Mouse (Mus musculus) gastrocnemius, postnatal 10 days (tissue): ENCODE data around the gene Trpv3. TPM values are rescaled to one million over a fixed set of nuclear protein-coding genes. Genes with fewer than 3 reads are reported as not detected.
"Not testable (repeated sequence)": the region's sequence is repeated elsewhere in the genome, so short reads cannot be mapped to it uniquely, and the experiment has no call there.

Experiments
- DNase-seq: peaks from one replicate; pipeline ENCODE4 v3.0.0; 2021; ENCODE audit warnings: mixed read lengths
- total RNA-seq, 2 experiments: library from RNA; stranded (reverse); gene quantifications; 2 replicates each; pipeline ENCODE4 v1.2.3; 2021

Gene Trpv3
- total RNA-seq, 2 experiments from 2014 or later = 0.05 to 0.07 TPM

- no peak for DNase-seq
Observed at GRCm38 (mm10) chr11:73289621-73290020, 22.4 kb downstream of the Trpv3 start.

DNA sequence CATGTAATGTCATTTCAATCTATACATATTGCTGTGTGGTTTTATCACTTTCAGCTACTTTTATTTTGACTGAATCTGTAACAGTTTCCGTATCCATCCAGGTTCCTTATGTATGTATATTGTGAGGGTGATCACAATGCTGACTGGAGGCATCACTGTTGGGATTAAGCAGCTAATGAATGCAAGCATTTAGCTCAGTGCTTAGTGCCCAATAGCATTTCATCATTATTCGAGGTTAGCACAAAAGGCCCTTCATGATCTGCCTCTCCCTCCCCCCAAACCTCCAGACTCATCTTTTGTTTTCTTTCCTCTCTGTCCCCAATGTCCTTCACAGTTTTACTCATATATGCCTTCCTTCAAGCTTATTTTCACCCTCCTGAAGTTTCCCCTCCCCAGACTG is 35.9 kb downstream of the Trpv3 start:
- DNase-seq = no peak

GRCm38 (mm10) chr11:73315961-73316360 is 48.8 kb downstream of the Trpv3 start:
- DNase-seq = no peak

DNA sequence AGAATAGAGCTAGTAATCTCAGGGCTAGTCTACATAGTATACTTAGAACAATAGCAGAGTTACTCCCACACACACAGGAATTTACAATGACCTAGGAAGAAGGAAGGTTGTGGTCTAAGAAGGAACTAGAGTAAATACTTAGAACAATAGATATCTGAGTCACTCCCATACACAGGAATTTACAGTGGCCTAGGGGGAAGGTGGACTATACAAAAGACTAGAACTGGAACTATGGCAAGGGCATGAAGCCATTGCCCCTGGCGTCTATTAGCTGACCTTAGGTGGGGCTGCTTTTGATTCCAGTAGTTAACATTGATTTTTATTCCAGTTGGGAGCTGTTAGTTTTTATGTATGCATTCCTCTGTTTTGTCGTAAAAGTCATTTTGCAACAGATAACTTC is 51.4 kb downstream of the Trpv3 start:
- not testable (repeated sequence) for DNase-seq

GRCm38 (mm10) chr11:73321064-73321463 is 53.9 kb downstream of the Trpv3 start:
- not testable (repeated sequence) for DNase-seq

GRCm38 (mm10) chr11:73323906-73324830 is 57.0 kb downstream of the Trpv3 start:
- DNase-seq = no peak

DNA sequence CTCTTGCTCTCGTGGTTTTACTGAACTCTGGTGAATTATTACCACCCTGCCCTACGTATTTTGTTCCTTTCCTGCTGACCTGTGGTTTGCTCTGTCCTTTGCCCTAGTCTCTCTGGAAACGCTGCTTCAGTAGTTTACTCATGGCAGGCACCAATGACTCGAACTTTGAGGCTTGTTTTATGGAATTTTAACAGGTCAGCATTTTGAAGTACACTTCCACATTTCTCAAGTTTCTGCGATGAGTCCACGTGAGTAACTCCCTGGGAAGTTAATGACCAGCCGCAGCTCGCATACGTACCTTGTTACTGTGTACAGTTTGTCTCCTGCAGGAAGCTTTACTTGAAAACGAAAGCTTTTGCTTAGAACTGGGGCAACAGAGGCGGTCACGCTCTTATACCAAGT is 59.3 kb downstream of the Trpv3 start:
- DNase-seq = no peak

DNA sequence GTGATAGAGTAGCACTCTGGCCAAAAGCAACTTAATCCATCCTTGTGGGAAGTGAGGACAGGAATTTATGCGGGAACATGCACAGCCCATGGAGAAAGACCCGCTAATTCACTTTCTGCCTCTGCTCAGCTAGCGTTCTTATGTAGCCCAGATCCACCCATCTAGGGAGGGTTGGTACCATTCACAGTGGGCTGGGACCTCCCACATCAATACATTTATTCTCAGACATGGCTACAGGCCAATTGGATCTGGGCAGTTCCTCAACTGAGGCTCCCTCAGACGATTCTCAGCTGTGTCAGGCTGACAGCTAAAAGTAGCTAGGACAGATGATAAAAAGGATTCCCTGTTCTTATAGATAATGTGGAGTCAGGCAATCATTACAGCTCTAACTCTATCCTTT is 60.2 kb downstream of the Trpv3 start:
- DNase-seq = no peak

DNA sequence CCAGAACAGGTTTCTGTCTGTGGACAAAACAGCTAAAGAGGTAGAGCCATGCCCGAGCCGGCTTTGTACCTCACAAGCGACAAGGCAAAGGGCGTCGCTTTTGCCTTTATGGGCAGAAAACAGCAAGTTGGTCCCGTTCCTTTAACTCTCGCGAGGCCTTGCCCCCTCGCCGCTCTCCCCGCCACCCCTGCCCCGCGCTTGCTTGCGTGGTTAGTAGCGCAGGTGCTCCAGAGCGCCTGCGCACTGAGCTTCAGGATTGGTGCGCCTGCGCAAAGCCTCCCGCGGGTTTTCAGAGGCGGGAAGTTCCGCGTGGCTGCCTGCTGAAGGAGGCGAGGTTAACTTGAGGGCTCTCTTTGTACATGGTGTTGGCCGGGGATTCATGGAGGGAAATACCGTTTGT is 62.3 kb downstream of the Trpv3 start, which contains the start of the genes Aspa, Gm49340 and Spata22:
Gene Aspa (minus strand): TSS at position 155 of the 400 bp plus-strand sequence.
Gene Gm49340 (plus strand): TSS at position 300 of the 400 bp plus-strand sequence.
Gene Spata22 (plus strand): TSS at position 300 of the 400 bp plus-strand sequence.
- no peak for DNase-seq

DNA sequence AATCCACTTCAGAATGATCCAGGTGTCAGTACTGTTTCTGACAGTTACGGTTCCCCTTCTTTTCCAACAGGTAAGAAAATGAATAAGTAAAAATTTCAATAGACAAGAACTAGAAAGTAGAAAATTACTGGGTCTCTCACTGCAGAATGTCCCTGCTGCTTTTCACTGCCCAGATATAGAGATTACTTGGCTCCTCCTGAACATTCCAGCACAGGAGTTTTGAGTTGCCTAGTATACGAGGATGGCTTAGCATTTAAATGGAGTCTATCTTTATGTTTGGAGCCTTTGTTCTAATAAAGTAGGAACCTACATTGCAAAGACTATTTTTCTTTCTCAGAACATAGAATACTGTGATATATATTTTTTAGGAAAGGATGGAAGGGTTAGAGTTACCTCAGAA is 66.2 kb downstream of the Trpv3 start:
- DNase-seq = no peak

DNA sequence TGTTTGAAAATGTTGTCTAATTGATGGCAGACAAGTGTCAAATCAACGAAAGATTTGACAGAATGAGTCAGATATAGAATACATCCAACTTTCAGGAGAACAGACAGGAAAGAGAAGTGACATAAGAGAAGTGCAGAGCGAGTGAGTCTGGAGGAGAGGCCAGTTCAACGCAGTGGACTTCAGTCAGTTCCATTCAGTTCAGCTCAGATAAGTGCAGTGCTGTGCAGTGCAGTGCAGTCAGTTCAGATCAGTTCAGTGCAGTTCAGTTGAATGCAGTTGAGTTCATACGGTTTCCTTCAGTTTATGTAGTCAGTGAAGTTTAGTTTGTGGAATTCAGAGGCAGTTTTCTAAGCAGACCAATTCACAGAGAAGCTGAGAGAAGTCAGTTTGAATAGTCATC is 69.7 kb downstream of the Trpv3 start:
- DNase-seq = no peak

Other genes with a start within 250 kb of the Trpv3 start
- gene Camkk1, start 248.4 kb upstream of the Trpv3 start, total RNA-seq = 1 to 10 TPM; 1.7 to 2.2 TPM
- gene Ncbp3, start 219.6 kb upstream of the Trpv3 start, total RNA-seq = 1 to 10 TPM; 4.6 to 6.6 TPM
- under 1 TPM; 0.05 to 0.20 TPM for gene Itgae, start 176.8 kb upstream of the Trpv3 start, total RNA-seq
- gene Haspin, start 129.1 kb upstream of the Trpv3 start, total RNA-seq = 1 to 10 TPM; 1.7 to 2.0 TPM
- 1 to 10 TPM; 6.0 to 7.2 TPM for gene P2rx5, start 107.0 kb upstream of the Trpv3 start, total RNA-seq
- 10 to 100 TPM; 70.7 to 81.6 TPM for gene Emc6, start 90.4 kb upstream of the Trpv3 start, total RNA-seq
- 10 to 100 TPM; 30.2 to 32.3 TPM for gene Tax1bp3, start 90.3 kb upstream of the Trpv3 start, total RNA-seq
- gene Ctns, start 68.3 kb upstream of the Trpv3 start, total RNA-seq = 10 to 100 TPM in 1 of 2 experiments, 1 to 10 TPM in 1; 9.4 to 12.1 TPM
- 1 to 10 TPM; 1.9 TPM for gene Shpk, start 67.9 kb upstream of the Trpv3 start, total RNA-seq
- gene Trpv1, start 33.1 kb upstream of the Trpv3 start, total RNA-seq = under 1 TPM in 1 of 2 experiments, not detected in 1; 0.16 TPM
- 1 to 10 TPM; 1.5 to 2.2 TPM for gene Aspa, start 62.2 kb downstream of the Trpv3 start, total RNA-seq
- not detected for gene Gm49340, start 62.4 kb downstream of the Trpv3 start, total RNA-seq
- not detected for gene Spata22, start 62.4 kb downstream of the Trpv3 start, total RNA-seq
- gene Olfr20, start 83.4 kb downstream of the Trpv3 start, total RNA-seq = not detected
- not detected for gene Olfr376, start 103.9 kb downstream of the Trpv3 start, total RNA-seq
- gene Olfr1, start 132.2 kb downstream of the Trpv3 start, total RNA-seq = not detected
- not detected for gene Olfr378, start 161.1 kb downstream of the Trpv3 start, total RNA-seq
- not detected for gene Olfr380, start 190.1 kb downstream of the Trpv3 start, total RNA-seq
- gene Olfr381, start 224.2 kb downstream of the Trpv3 start, total RNA-seq = not detected
- not detected for gene Olfr382, start 249.8 kb downstream of the Trpv3 start, total RNA-seq